In the genomic region with DNA sequence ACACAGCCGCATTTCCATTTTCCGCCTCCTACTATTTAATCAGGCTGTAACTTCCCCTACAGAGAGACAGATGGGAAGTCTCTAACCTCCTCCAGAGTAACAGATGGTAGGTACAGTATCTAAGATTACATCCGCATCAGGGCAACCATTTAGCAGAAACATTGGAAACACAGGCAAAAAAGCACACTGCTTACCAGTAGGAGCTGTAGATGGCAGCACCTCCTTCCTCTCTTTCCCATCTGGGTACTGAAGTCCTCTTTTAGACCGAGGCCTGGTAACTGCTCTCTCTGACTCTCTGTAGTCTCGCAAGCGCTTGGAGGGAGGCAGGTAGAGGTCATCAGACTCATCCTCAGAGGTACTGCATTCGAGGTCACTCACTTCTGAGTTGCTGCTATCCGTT, we compare ENCODE assay signal across 8 mouse cellular contexts. TPM values are rescaled to one million over a fixed set of nuclear protein-coding genes. Genes with fewer than 3 reads are reported as not detected.
DNase-seq lines count a peak whose midpoint lies in the region; ATAC-seq and TF ChIP-seq lines count a peak whose summit lies in the region.

No protein-coding gene starts in this region.

- no peak overlapping the region for H3K9ac ChIP-seq in hindbrain, embryonic 11.5 days (ENCODE audit: low read depth, low read length)
- no peak overlapping the region for H3K9ac ChIP-seq in hindbrain, embryonic 14.5 days
- no peak overlapping the region for H3K9ac ChIP-seq in midbrain, postnatal 0 days (replicated peaks; ENCODE audit: low read length, poor library complexity, severe bottlenecking)

- no peak overlapping the region for H3K27ac ChIP-seq in hindbrain, embryonic 11.5 days (ENCODE audit: low read depth, low read length)
- H3K27ac ChIP-seq in hindbrain, embryonic 10.5 days = no peak overlapping the region
- H3K27ac ChIP-seq in hindbrain, embryonic 14.5 days = no peak overlapping the region
- H3K27ac ChIP-seq in midbrain, postnatal 0 days (ENCODE audit: low read depth, low read length) = no peak overlapping the region

- peak; percentile 49; the same call in 1 of the 2 replicates for ATAC-seq in hindbrain, embryonic 11.5 days (ENCODE audit: low FRiP score)
- ATAC-seq in hindbrain, embryonic 14.5 days (ENCODE audit: low FRiP score) = peak; percentile 87
- ATAC-seq in midbrain, postnatal 0 days (ENCODE audit: low FRiP score) = peak; percentile 84

- no peaks in the 10 kb centered on the region for H3K36me3 ChIP-seq in hindbrain, embryonic 11.5 days (ENCODE audit: control insufficient read depth, insufficient read depth, low read length)
- H3K36me3 ChIP-seq in hindbrain, embryonic 10.5 days = peaks cover 97% of the 10 kb centered on the region
- peaks cover 6% of the 10 kb centered on the region; the same call in 1 of the 2 replicates for H3K36me3 ChIP-seq in hindbrain, embryonic 14.5 days (replicated peaks; ENCODE audit: control insufficient read depth, insufficient read depth)
- no peaks in the 10 kb centered on the region for H3K36me3 ChIP-seq in midbrain, postnatal 0 days (ENCODE audit: insufficient read depth, low read length)

- no peaks in the 10 kb centered on the region for H3K27me3 ChIP-seq in hindbrain, embryonic 11.5 days (ENCODE audit: control insufficient read depth, insufficient read depth, low read length)
- H3K27me3 ChIP-seq in hindbrain, embryonic 10.5 days (ENCODE audit: insufficient read depth, poor library complexity, severe bottlenecking) = no peaks in the 10 kb centered on the region
- H3K27me3 ChIP-seq in hindbrain, embryonic 14.5 days (ENCODE audit: control insufficient read depth, insufficient read depth, low read length) = no peaks in the 10 kb centered on the region
- no peaks in the 10 kb centered on the region for H3K27me3 ChIP-seq in midbrain, postnatal 0 days (ENCODE audit: insufficient read depth, low read length)

- WGBS in hindbrain, embryonic 11.5 days = 83% methylated on average over 8 of the region's 8 CpGs
- 86% methylated on average over 8 of the region's 8 CpGs for WGBS in hindbrain, embryonic 10.5 days
- WGBS in hindbrain, embryonic 14.5 days = 67% methylated on average over 8 of the region's 8 CpGs
- 72% methylated on average over 8 of the region's 8 CpGs for WGBS in midbrain, postnatal 0 days

- peak; percentile 69 for TF ChIP-seq CTCF in midbrain, postnatal 0 days (IDR thresholded peaks at IDR 0.05)

- H3K4me1 ChIP-seq in hindbrain, embryonic 11.5 days (replicated peaks; ENCODE audit: control insufficient read depth, insufficient read depth, low read length) = no peaks in the 10 kb centered on the region
- H3K4me1 ChIP-seq in hindbrain, embryonic 10.5 days (replicated peaks) = no peaks in the 10 kb centered on the region
- H3K4me1 ChIP-seq in hindbrain, embryonic 14.5 days (replicated peaks; ENCODE audit: control insufficient read depth, insufficient read depth, low read length) = no peaks in the 10 kb centered on the region
- no peaks in the 10 kb centered on the region for H3K4me1 ChIP-seq in midbrain, postnatal 0 days (ENCODE audit: insufficient read depth, low read length)

- H3K4me3 ChIP-seq in hindbrain, embryonic 11.5 days (ENCODE audit: low read depth, low read length) = no peak overlapping the region
- H3K4me3 ChIP-seq in hindbrain, embryonic 10.5 days = no peak overlapping the region
- no peak overlapping the region for H3K4me3 ChIP-seq in hindbrain, embryonic 14.5 days (replicated peaks; ENCODE audit: low read length)
- no peak overlapping the region for H3K4me3 ChIP-seq in midbrain, postnatal 0 days (ENCODE audit: low read depth, low read length)

- no peaks in the 10 kb centered on the region for H3K9me3 ChIP-seq in hindbrain, embryonic 11.5 days (ENCODE audit: control insufficient read depth, low read length)
- H3K9me3 ChIP-seq in hindbrain, embryonic 10.5 days = no peaks in the 10 kb centered on the region
- H3K9me3 ChIP-seq in hindbrain, embryonic 14.5 days (ENCODE audit: control insufficient read depth, low read length) = no peaks in the 10 kb centered on the region
- H3K9me3 ChIP-seq in midbrain, postnatal 0 days (ENCODE audit: low read length) = no peaks in the 10 kb centered on the region

- no peak overlapping the region for H3K4me2 ChIP-seq in hindbrain, embryonic 11.5 days (replicated peaks; ENCODE audit: low read depth, low read length)
- H3K4me2 ChIP-seq in hindbrain, embryonic 14.5 days (replicated peaks) = no peak overlapping the region
- no peak overlapping the region for H3K4me2 ChIP-seq in midbrain, postnatal 0 days (ENCODE audit: low read depth, low read length, poor library complexity, severe bottlenecking)

- peak; percentile 14 for DNase-seq in hindbrain, embryonic 11.5 days (ENCODE audit: low spot score)
- no peak for DNase-seq in hindbrain, embryonic 10.5 days (ENCODE audit: low spot score)
- peak; percentile 84 for DNase-seq in cerebellum, adult 11-12 months
- peak; percentile 64 for DNase-seq in hindbrain, embryonic 14.5 days (ENCODE audit: low spot score)
- DNase-seq in left cerebral cortex, adult 18-20 months (ENCODE audit: low spot score in 2 of 2) = peak; percentile 26 to 49
- DNase-seq in midbrain, postnatal 0 days (ENCODE audit: low spot score) = peak; percentile 88
- DNase-seq in urinary bladder, postnatal 25 days (ENCODE audit: low spot score) = no peak
- no peak for DNase-seq in gastrocnemius, adult 8-10 months (ENCODE audit: low spot score in 2 of 2)

RNA-seq across cellular contexts. Expression of gene Sgo1, which starts 10.4 kb away (rescaled TPM):
- 37.1 and 43.8 TPM in 2 replicates for polyA plus RNA-seq in hindbrain, embryonic 11.5 days (2014; fragmentation: Nextera tagmentation; extraction: Ambion mirVana)
- 36.3 and 47.8 TPM in 2 replicates for polyA plus RNA-seq in hindbrain, embryonic 10.5 days (2016; fragmentation: Nextera tagmentation; extraction: Ambion mirVana)
- polyA plus RNA-seq in hindbrain, embryonic 14.5 days (2014; fragmentation: Nextera tagmentation; extraction: Ambion mirVana) = 4.4 and 5.4 TPM in 2 replicates
- under 1 TPM; 0.12 TPM for total RNA-seq in left cerebral cortex, adult 18-20 months (2021)
- 1.4 and 2.2 TPM in 2 replicates for total RNA-seq in midbrain, postnatal 0 days (2014; rRNA removed)
- 2.2 and 3.5 TPM in 2 replicates for polyA plus RNA-seq in midbrain, postnatal 0 days (2015; fragmentation: Nextera tagmentation; extraction: Ambion mirVana)
- total RNA-seq in gastrocnemius, adult 8-10 months (2022) = not detected

Comparison
In these comparisons a context has a peak if more than half of its experiments do, and no peak if none do; other contexts are left out.
1. DNase-seq: peak in hindbrain, embryonic 11.5 days (single experiment), cerebellum, adult 11-12 months (single experiment), hindbrain, embryonic 14.5 days (single experiment), left cerebral cortex, adult 18-20 months (2 of 2) and midbrain, postnatal 0 days (single experiment); none in hindbrain, embryonic 10.5 days (single experiment), urinary bladder, postnatal 25 days (single experiment) and gastrocnemius, adult 8-10 months (0 of 2).
2. Peak in every context shown above with its lines, with median percentiles within 50 percentile points of each other: ATAC-seq.